Mouse (Mus musculus) cerebellum, adult 9-11 months (tissue): Measurements from ENCODE around the gene Taf5l.

Experiments used
- DNase-seq: peaks from one replicate; pipeline ENCODE4 v3.0.0; 2022

Gene Taf5l

DNA sequence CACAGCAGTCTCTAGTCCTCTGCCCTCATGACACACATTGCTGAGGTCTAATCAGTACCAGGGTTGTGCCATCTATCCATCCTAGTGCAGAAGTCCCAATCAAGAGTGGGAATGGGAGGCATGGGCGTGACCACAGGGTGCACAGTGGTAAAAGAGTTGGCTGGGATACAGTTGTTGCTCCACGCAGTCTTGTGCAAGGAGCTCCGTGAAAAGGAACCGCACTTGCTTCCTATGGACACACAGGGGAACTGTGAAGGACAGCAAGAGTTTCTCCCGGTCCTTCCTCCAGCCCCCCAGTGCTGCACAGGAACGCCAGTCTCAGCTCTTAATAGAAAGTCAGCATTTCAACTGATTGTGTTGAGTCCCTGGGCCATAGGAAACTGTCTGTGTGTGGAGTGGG, 61.7 kb downstream of the Taf5l start:
- DNase-seq: no peak

DNA sequence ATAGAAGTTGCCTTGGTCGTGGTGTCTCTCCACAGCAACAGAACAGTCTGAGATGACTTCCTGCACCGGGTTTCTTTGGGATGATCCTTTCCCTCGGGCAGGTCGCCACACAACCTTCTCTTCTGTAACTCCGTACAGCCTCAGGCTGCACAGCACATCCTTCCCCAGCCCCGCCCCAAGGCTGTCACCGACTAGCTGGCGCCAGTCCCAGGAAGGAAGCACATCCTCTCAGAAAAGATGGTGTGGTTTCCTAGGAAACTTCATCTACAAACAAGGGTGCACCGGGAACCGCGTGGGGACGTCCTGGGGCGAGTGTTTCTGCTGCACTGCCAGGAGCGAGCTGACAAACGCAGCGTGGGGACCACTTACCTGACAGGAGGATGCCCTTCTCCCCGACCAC, 63.1 kb downstream of the Taf5l start:
- DNase-seq: no peak

DNA sequence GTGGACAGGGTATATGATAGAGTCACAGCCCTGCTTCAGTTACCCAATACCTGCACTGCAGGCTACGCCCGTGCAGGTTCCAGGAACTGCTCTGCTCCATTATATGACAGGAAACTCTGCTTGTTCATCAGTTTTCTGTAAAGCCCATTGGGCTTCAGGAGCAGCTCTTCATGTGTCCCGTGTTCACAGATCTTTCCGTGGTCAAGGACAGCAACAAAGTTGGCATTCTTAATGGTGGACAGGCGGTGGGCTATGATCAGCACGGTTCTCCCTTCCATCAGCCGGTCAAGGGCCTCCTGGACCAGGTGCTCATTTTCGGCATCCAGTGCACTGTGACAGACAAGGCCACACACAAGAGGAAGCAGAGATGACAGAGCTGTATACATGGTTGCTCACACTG, 67.0 kb downstream of the Taf5l start:
- DNase-seq: no peak

DNA sequence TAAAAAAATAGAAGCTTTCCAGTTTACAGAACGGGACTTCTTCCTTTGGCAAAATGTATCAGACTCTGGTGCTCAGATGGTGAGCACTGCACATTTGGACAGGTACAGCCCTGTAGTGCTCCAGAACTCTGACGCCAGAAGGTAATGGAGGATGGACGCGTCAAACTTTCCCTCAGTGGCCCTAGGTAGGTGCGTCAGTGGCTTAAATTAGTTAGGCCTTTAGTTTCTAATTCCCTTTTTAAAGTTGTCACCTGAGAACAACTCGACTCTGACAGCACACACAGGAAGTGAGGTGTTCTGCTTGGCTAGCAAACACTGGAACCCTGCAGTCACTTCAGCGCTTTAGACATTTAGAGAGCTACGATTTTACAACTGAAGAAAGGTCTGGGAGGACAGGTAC, 67.5 kb downstream of the Taf5l start:
- DNase-seq: no peak

DNA sequence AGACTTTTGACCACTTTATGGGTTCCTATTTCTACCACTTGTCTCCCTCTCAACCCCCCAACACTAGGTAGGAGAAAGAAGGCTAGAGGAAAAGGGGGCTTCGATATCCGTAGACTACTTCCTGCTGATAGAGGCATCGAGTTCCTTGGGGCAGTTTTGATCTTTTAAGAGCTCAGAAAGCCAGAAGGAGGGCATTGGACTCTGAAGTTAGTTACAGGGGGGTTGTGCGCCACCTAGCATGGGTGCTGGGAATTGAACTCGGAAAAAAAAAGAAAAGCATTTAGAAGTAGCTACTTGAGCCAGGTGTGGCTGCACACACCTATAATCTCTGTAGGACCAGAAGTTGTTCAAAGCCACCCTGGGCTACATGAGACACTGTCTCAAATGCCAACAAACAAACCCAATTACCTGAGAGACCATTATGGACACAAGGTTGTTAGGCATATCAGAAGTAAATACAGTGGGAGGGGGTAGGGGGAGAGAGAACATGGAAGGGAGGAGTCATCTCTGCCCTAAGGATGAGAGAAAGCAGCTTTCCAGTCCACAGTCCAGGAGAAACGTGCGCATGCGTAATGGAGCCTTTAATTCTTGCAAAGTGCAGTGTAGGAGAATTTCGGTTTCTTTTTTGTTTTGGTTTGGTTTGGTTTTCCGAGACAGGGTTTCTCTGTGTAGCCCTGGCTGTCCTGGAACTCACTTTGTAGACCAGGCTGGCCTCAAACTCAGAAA, 71.0 kb downstream of the Taf5l start:
- DNase-seq: peak; percentile 59

DNA sequence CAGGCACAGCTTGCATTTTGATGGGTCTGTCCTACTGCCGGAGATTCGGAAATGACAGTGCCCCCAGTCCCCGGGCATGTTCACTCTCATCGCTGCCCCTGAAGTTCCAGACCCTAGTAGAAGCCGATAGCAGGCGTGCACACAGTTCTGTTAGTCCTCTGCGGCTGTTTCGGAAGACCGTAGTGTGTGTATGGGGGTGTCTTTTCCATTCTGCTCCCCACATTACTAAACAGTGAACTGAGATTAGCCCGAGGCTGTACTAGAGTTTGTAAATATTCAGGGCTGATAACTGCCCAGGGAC, 71.6 kb downstream of the Taf5l start:
- no peak for DNase-seq

DNA sequence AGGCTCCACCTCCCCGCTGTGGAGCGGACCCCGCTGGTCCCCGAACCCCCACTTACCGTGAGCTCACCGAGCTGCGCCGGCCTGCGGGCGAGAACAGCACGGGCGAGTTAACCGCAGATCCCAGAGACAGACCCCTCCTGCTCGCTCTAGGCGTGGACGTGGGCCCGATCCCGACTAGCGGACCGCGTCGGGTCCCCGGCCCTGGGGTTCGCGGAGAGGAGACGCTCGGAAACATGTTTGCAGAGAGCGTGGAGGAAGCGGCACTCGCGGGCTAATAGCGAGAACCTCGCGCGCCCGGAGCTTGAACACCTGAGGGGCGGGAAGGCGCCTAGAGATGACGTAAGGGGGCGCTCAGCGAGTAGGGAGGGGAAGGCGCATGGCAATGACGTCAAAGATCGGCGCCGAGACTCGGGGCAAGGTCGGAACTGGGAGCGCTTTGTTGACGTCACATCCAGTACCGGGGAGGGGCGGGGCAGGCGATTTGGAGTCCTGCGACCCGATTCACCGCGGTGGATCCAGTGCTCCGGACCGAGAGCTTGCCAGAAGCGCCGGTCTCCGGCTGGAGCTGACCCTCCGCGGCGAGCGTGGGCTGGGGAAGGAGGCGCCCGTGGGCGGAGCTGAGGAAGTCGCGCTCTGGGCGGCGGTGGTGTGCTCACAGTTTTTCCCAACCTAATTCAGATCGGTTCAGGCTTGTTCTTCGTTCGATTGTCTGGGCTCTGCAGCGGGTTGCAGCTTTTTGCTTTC, 72.1 kb downstream of the Taf5l start, which contains the start of gene Nup133:
Nup133 (minus strand) TSS at position 324 of the 744 bp plus-strand sequence.
- peak; percentile 99 for DNase-seq
